Mouse (Mus musculus): ENCODE measurements around the gene Lypd6.

The Lypd6 gene

GRCm38 (mm10) chr2:50166082-50166481 is 99.9 kb downstream of the Lypd6 start:
- no peak for DNase-seq (ENCODE audit: low read depth, low spot score)

- no peak for DNase-seq (ENCODE audit: low read depth, low spot score)
Measured at GRCm38 (mm10) chr2:50173730-50174528, 107.7 kb downstream of the Lypd6 start.

DNA sequence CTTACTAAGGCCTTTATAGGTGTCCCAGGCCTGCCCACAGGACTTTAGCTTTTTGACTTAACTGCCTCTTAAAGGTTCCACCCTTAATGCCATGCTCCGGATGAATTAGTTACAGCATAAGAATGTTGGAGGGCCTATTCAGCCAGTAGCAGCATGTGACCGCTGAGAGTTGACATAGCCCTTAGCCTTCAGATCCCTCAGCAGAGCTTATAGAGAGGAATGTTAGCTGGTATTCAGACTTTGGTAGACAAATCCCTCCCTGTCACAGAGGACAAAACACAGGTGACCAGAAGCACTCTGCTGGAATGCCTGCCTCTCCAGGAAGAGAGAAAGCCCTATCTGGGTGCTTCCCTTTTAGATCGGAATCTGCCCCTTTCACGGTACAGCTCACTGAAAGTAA is 109.5 kb downstream of the Lypd6 start:
- no peak for DNase-seq (ENCODE audit: low read depth, low spot score)

GRCm38 (mm10) chr2:50179164-50179563 is 112.9 kb downstream of the Lypd6 start:
- no peak for DNase-seq (ENCODE audit: low read depth, low spot score)

GRCm38 (mm10) chr2:50180423-50180822 is 114.2 kb downstream of the Lypd6 start:
- DNase-seq (ENCODE audit: low read depth, low spot score): no peak

DNA sequence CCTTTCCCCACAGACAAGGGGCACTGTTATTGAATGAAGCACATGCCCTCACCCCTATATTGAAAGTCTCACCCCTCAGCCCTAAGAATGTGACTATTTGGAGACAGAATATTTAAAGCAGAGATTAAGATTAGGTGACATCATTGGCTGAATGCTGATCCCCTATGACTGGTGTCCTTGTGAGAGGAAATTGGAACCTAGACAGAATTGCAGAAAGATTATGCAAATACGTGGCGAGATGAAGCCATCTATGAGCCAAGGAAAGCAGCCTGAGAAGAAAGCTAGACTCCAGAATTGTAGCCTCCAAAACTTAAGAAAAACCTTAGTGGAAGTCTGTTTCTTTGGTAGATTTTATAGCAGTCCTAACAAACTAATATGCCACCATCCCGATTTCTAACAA is 115.1 kb downstream of the Lypd6 start:
- no peak for DNase-seq (ENCODE audit: low read depth, low spot score)

- DNase-seq (ENCODE audit: low read depth, low spot score): no peak
Measured at GRCm38 (mm10) chr2:50186711-50187405, 120.6 kb downstream of the Lypd6 start.

- DNase-seq (ENCODE audit: low read depth, low spot score): no peak
Measured at GRCm38 (mm10) chr2:50188856-50189255, 122.6 kb downstream of the Lypd6 start.

DNA sequence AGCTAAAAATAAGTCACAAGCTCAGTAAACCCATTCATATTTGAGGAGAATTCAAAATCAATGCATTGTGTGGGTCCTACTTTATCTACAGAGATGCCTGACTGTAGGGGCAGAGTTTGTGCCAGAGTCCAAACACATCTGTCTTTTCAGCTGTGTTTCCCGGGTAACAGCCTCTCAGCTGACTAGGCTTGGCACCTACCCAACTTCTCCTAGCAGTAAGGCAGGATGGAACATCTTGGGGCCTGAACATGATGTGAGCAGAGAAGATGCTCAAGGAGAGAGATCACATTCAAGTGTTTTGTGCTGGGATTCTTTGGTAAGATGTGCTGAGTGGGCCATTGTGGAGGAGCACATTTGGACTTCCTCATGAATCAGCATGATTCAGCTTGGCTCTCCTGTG is 130.5 kb downstream of the Lypd6 start:
- DNase-seq (ENCODE audit: low read depth, low spot score): no peak

- DNase-seq (ENCODE audit: low read depth, low spot score): no peak
Measured at GRCm38 (mm10) chr2:50197801-50198200, 131.6 kb downstream of the Lypd6 start.

GRCm38 (mm10) chr2:50200541-50200940 is 134.3 kb downstream of the Lypd6 start:
- DNase-seq (ENCODE audit: low read depth, low spot score): no peak

DNA sequence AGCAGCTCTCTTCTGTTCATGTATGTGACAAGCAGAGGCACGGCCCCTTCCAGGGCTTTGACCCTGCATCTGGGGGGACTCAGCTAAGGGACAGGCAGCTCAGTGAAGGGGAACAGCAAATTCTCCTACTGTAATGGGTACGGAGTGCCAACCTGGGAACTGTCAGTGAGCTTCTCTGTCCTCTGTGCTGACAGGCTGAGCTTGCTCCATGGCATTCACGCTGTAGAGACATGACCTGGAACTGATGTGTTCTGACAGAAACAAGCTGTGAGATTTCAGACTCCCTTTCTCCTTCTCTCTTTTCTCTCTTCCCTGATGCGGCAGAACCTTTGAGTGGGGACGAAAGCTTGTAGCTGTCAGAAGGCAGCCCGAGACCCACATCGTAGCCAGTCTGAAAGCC is 154.3 kb downstream of the Lypd6 start:
- no peak for DNase-seq (ENCODE audit: low read depth, low spot score)

GRCm38 (mm10) chr2:50225019-50225418 is 158.8 kb downstream of the Lypd6 start:
- no peak for DNase-seq (ENCODE audit: low read depth, low spot score)

DNA sequence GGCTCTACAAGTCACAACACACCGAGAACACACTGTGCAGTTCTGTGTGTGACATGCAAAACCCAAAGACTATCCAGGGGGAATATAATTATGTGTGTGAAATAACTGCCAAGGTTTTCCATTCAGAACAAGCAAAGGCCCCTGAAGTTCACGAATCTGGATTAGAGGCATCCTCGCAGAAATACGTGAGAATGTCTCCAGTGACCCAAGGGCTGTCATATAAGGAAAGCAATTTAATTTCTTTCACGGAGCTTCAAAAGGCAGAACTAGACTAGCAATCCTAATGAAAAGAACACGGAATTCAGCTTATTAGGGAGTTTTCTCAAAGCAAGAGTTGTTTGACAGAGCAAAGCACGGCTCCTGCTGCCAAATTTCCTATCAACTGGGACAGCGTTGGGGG is 167.3 kb downstream of the Lypd6 start:
- no peak for DNase-seq (ENCODE audit: low read depth, low spot score)

All from retina, adult 2 months (tissue).